Mouse (Mus musculus) thymus, postnatal 25 days (tissue): ENCODE measurements around the gene Fgfr1op.

Source experiments
- DNase-seq: peaks from one replicate; pipeline ENCODE4 v3.0.0; 2022

Fgfr1op gene

DNA sequence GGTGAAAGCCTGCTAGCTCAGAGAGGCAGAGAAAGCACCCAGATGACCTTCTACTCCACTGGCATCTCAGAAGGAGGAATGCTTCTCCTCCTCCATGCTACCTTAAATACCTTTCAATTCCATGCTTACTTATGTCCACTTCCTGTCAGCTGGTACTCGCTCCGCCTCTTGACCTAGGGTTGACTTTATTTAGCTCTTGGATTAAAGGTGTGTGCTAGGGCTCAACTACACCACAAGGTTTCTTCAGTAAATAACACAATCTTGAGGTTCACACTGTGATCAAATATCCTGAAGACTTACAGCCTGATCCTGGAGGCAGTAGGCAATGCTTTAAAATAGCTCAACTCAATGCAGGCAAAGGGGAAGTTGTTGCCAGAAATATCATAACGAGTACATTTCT, 64.3 kb downstream of the Fgfr1op start:
- DNase-seq: no peak

DNA sequence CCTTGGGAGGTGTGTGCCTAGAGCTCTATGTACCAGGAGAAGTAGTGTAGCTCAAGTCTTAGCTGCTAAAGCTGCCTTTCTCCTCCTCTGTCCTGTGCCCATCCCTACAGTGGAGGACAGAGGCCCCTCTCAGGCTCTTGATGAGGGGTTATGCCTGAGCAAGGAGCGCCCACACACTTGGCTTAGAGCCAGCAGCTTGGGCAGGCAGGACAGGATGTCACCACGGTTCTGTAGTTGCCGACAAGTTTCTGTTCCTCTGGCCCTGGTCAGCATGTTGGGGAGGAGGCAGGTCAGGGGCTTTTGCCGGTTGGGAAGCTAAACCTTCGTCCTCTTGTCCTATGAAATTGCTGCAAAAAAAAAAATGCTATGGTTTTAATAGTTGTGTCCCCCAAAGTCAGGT, 66.8 kb downstream of the Fgfr1op start:
- no peak for DNase-seq

DNA sequence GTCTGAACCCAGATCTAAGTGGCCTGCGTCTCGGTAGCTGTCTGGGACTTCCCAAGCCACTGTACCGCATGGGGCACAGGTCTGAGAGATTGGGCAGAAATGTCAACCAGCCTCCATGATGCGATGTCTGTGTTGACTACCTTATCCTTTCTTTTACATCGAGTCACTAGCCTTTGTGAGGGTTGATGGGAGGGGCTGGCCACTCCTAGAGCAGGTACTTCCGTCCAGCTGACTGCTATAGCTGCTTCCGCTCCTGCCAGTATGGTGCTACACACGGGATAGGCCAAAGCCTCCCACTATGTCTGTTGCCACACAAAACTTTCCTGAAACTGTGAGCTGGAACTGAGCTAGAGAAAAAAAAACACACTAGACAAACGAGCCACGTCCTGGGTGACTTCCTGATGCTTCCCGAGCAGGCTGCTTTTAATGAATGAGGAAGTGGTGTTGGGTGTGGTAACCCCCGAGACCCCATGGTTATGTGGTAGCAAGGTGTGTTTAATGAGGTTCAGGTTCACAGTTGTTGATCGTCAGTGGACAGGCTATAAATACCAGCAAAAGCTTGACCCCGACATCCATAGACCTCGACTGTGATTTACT, 68.4 kb downstream of the Fgfr1op start:
- no peak for DNase-seq

DNA sequence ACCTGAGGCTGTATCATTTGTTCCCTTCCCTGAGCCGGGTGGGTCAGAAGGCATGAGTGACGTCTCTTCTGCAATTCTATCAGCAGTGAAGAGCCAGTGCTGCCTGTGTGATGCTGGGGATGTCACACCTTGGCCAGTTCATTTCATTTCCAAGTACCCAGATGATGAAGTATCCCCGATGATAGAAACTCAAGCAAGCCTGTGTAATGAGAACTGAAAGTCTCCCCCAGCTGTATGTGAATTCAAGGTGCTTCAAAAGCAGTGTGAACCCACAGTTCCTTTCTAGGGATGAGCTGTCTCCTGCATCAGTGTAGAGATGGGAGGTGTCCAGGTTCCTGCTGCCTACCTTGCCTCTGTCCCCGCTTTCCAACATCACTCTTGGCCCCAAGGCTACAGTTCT, 69.2 kb downstream of the Fgfr1op start:
- no peak for DNase-seq

DNA sequence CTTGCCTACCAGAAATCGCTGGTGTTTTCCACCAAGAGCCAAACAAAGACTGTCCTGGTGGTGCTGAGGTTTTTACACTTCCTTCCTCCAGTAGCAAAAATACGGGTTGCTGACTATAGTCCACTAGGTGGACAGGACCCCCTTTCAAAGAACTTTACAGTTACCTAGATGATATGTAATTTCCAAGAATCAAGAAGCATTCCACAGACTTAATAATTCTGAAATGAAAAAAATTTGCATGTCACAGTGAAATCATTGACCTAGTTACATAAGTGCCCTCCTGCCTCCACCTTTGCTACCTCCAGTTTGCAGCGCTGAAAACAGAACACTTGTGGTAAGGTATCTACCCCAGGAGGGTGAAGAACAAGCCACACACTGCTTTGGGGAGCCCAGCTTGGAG, 70.4 kb downstream of the Fgfr1op start, which contains the start of gene Ccr6:
Gene Ccr6, plus strand, starts transcription at position 301 of the 400 bp plus-strand sequence.
- no peak for DNase-seq

DNA sequence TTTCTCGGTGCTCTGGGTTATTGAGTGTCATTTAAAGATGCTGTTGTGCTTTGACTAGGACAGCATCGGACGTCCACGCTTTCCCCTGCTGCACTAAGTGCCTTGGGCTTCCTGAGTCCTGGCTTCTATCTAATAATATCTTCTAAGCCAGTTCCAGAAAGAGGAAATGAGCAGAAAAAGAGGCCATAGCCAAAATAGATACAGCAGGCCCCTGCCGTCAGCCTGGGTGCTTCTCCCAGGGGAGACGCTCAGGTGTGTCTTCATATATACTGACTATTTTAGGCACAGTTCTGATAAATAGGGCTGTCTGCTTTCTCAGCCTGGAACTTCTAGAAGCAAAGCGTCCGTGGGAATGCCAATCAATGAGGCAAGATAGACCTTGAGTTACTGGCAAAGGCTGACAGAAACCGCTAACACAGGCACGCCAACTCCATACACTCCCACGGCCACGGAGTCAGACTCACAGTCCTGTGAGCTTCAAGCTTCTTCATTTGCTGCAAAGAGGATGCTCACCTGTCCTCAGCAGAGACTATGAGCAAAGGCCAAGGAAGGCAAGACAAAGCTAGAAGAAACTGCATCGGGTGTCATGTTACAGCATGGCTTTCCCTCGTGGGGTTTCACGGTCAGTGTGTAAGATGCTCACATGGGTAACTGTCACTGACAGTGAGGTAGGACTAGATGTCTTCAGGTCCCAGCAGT, 72.9 kb downstream of the Fgfr1op start:
- DNase-seq: no peak

DNA sequence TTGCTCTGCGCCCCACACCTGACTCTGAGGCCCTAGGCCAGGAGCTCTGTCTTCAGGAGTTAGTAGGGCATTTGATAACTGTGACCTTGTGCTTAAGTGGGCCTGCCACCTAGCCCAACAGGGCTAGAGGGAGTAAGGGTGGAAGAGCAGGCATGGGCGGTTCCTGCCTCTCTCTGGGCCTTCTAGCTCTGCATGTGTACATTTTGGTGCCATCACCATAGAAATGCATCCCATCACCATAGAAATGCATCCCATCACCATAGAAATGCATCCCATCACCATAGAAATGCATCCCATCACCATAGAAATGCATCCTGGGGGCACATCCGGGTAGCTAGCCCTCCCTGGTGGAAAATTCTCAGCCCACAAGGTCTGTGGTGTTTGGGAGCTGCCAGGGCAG, 74.3 kb downstream of the Fgfr1op start:
- no peak for DNase-seq

DNA sequence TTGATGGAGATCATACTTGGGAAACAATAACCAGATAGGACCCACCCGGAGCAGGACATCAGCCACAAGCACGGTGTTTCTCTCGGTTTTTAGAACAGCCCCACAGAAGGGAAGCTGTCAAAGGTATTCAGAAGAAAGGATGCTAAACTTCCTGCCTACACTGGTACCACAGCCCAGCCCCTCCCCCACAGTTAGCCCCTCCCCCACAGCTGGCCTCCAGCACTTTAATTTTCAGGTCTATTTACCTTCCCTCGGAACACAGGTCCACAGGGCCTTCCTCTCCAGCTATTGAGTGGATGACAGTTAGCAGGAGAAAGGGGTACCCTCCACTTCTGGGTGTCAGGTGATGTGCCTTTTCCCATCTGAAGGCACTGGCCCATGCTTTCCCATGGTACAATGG, 75.2 kb downstream of the Fgfr1op start:
- DNase-seq: no peak

DNA sequence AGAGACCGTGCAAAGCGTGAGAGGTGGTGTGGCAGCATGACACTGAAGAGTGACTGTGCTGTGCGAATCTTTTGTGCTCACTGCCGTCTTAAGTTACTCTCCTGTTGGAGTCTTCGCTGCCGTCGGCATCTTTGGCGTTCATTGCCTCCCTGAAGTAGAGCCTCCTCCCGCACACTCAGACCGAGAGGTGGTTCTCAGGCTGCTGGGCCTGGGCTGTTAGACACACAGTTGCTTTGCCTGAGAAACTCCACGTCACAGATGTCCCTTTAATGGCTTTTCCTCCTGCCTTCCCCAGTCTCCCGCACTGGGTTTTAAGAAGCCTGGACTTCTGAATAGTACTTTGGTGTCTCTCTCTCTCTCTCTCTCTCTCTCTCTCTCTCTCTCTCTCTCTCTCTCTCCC, 76.3 kb downstream of the Fgfr1op start:
- DNase-seq: no peak

DNA sequence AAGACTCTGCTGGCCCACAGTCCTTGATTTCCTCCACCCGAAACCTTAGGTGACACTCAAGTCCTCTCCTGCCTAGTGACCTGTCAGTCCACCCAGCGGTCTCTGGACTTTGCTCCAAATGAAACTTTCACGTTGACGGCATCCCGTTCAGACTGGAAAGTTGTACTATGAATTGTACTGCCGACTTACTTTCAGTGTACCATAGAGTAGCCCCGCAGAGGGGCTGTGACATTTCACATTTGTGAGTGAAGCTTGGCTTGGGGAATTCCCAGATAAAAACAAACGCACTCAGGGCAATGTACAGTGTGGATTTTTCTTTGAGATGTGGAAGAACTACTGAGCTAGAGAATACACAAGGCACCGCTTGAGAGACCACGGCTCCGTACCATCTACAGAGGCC, 76.9 kb downstream of the Fgfr1op start:
- DNase-seq: no peak

DNA sequence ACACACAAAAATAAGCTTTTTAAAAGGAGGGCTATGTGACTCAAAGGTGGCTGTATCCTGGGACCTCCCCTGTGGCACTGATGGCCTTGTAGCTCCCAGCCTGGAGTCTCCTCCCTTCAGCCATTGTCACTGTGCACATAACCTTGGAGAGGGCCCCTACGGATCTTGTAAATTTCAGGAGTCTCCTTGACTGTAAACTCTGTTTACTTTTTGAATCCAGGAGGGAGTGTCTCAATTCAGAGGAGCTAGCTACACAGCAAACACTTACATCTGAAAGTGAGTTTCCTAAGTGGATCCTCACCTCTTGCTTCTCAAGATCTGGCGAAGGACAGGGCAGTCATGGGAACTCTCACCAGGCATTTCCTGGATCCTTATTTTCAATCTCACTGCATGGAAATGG, 78.8 kb downstream of the Fgfr1op start:
- no peak for DNase-seq

DNA sequence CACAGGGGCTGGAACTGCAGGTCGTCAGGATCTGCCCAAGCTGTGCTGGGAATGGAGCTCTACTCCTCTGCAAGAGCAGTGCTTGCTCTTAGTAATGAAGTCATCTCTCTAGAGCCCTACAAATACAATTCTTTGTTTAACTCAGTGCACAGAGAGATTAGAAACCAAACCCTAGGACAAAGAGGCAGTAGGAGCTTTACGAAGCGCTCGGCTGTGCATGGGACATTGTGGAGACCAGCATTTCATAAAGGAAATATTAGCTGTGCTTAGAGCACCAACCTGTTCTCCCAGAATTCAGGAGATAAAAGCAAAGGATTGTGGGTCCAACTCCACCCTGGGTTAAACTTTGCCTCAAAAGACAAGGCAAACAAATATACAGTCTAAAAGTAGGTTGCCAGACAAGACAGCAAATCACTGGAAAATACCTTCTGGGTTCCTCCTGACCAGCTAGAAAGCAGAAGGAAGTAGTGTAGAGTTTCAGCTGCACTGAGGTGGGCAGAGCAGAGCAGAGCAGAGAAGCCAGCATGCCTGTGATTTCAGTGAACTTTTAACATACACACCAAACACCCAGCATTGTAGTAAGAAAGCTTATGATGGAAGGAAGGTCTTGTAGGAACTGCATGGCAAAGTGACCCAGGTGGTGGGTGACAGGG, 80.9 kb downstream of the Fgfr1op start:
- no peak for DNase-seq
